Mouse (Mus musculus) splenic B cell, adult 2 months (primary cell): Measurements from ENCODE around the gene Baiap2l1.

Source experiments
- DNase-seq: peaks from one replicate; pipeline ENCODE4 v3.0.0-alpha.2; 2011; ENCODE audit warnings: low read depth, low spot score
- H3K27me3 ChIP-seq: 2 replicates; pipeline ENCODE4 v1.6.1; 2012; ENCODE audit warnings: mild to moderate bottlenecking, low read length, moderate library complexity, mixed read lengths; ENCODE audit not compliant: control insufficient read depth, poor library complexity, insufficient read depth, severe bottlenecking
- H3K36me3 ChIP-seq: 2 replicates; pipeline ENCODE4 v1.6.1; 2012; ENCODE audit warnings: mild to moderate bottlenecking, low read length, moderate library complexity, mixed read lengths; ENCODE audit not compliant: control insufficient read depth, poor library complexity, insufficient read depth, severe bottlenecking

The Baiap2l1 gene

GRCm38 (mm10) chr5:144263496-144263895 is 94.4 kb downstream of the Baiap2l1 start:
- no peak for DNase-seq
- Histone ChIP-seq H3K36me3 (peaks cover under 1% of the 10 kb centered on the region; the same call in 1 of the 2 replicates), H3K27me3 (no peaks in the 10 kb centered on the region)

DNA sequence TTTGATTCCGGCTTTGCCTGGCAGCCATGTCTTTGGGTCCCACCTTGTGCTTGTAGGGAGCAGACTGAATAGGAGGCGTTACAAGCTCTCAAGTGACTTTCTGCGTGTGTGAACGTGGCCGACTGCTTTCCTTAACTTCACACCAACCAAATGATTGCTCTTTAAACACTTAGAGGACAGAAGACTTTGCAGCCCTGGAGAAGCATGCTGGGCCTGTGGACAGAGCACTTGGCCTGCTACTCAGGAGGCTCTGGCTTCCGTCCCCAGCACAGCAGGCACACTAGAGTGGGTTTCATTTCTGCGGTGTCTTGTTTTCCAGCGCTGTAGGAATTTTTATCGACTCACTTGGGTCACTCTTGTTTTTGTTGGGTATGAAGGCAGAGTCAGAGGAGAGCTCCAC is 94.8 kb downstream of the Baiap2l1 start:
- Histone ChIP-seq H3K27me3 (no peaks in the 10 kb centered on the region), H3K36me3 (no peaks in the 10 kb centered on the region; the same call in 1 of the 2 replicates)
- no peak for DNase-seq

DNA sequence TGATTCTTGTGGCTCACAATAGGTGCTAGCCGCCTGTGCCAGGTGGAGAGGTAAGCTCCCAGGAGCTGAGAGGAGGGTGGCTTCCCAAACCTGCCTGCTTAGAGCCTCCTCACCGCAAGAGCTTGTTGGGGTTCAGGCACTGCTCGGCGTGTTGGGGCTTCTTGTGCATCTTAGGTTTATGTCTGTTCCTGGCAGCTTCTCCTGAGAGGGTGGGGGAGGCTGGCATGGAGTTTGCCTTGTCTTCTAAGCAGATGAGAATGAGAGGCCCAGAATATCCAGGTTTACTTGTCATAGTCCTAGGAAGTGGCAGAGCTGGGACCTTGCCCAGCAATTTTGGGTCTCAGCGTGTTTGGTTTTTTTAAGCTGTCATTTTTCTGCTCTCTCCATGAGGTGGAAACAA is 96.1 kb downstream of the Baiap2l1 start:
- Histone ChIP-seq H3K36me3 (no peaks in the 10 kb centered on the region; the same call in 1 of the 2 replicates), H3K27me3 (no peaks in the 10 kb centered on the region)
- no peak for DNase-seq

DNA sequence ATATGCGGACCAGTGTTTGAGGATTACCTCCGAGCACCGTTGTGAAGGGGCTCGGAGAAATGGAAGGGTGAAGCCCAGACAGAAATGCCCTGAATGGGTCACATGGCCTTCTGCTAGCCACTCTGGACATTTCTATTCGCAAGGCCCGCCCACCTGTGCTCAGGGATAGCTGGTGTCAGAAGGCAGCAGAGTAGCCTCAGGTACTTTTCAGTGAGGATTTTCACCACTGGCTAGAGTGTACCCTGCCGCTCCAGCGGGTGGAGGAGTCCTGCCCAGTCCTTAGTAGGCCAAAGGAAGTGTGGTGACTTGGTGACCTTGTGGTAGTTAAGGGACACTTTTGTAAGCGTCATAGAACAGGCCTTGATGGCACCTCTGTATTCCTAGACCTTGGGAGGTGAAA is 96.6 kb downstream of the Baiap2l1 start:
- H3K27me3 ChIP-seq: no peaks in the 10 kb centered on the region
- no peak for DNase-seq
- no peaks in the 10 kb centered on the region; the same call in 1 of the 2 replicates for H3K36me3 ChIP-seq

GRCm38 (mm10) chr5:144260464-144260863 is 97.4 kb downstream of the Baiap2l1 start:
- H3K27me3 ChIP-seq: no peaks in the 10 kb centered on the region
- H3K36me3 ChIP-seq: no peaks in the 10 kb centered on the region; the same call in 1 of the 2 replicates
- no peak for DNase-seq

DNA sequence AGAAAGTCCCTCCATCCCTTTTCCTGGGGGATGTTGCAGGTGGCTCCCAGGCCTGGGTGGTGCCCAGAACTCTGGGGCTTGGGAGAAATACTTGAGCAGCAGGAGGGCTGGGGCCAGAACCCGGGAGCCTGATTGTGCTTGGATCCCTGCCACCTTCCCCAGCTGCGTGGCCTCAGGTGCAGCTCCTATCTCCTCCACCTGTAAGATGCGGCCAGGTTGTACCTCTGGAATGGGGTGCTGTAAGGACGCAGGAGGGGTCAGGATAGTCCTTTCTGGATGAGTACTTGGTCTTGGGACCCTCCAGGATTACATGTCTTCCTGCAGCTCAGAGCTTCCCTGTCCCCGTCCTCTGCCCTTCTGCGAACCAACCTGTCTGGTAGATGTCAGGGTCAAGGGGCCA is 98.7 kb downstream of the Baiap2l1 start:
- H3K36me3 ChIP-seq: no peaks in the 10 kb centered on the region; the same call in 1 of the 2 replicates
- no peaks in the 10 kb centered on the region for H3K27me3 ChIP-seq
- no peak for DNase-seq

GRCm38 (mm10) chr5:144258687-144259086 is 99.2 kb downstream of the Baiap2l1 start:
- no peaks in the 10 kb centered on the region; the same call in 1 of the 2 replicates for H3K36me3 ChIP-seq
- no peak for DNase-seq
- no peaks in the 10 kb centered on the region for H3K27me3 ChIP-seq

GRCm38 (mm10) chr5:144258131-144258611 is 99.7 kb downstream of the Baiap2l1 start:
- Histone ChIP-seq H3K36me3 (no peaks in the 10 kb centered on the region; the same call in 1 of the 2 replicates), H3K27me3 (no peaks in the 10 kb centered on the region)
- DNase-seq: no peak

DNA sequence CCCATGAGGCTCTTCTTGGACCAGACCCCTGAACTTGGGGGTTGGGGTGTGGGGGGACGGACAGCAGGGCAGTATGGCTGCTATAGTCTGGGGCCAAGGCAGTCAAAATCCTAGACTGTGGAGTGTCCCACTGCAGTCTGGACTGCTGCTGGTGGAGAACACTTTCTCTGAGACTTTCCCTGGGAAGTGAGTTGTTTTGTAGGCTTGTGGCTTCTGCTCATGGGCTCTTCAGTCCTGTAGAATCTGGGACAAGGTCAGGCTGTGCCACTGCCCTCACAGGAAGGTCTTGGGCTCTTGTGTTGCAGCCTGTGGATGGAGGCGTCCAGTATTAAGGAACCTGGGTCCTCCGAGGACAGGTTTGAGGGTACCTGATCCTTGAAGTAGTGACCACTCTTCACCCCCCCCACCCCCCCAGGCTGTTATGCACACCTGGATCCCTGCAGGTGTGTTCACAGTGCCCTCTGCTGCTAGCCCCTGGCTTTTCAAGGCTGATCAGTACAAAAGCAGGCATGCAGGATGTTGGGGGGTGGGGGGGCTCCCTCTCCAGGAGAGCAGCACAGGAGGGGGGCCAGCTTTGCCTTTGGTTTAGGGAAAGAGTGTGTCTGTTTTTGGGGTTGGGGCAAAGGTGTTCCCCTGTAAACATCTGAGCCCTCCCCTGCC is 100.3 kb downstream of the Baiap2l1 start:
- no peak for DNase-seq
- H3K36me3 ChIP-seq: no peaks in the 10 kb centered on the region; the same call in 1 of the 2 replicates
- no peaks in the 10 kb centered on the region for H3K27me3 ChIP-seq

DNA sequence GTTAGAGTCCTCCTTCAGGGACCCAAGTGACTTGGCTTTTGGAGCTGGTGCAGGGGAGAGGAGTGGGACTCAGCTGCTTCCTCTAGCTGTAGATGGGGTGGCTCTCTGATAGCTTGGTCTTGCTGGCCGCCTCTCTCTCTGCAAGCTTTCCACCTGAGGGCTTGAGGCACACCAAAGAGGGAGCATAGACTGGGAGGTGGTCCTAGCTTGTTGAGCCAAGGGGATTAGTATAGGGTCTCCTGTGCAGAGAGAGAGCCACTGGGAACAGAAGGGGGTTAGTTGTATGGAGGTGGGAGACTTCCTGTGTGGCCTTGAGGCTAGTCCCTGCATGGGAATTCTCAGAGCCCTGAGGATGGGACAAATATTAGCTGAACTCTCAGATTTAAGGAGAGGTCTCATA is 101.0 kb downstream of the Baiap2l1 start:
- no peaks in the 10 kb centered on the region for H3K27me3 ChIP-seq
- DNase-seq: no peak
- no peaks in the 10 kb centered on the region; the same call in 1 of the 2 replicates for H3K36me3 ChIP-seq

GRCm38 (mm10) chr5:144256541-144256870 is 101.4 kb downstream of the Baiap2l1 start:
- Histone ChIP-seq H3K27me3 (no peaks in the 10 kb centered on the region), H3K36me3 (no peaks in the 10 kb centered on the region; the same call in 1 of the 2 replicates)
- DNase-seq: no peak

DNA sequence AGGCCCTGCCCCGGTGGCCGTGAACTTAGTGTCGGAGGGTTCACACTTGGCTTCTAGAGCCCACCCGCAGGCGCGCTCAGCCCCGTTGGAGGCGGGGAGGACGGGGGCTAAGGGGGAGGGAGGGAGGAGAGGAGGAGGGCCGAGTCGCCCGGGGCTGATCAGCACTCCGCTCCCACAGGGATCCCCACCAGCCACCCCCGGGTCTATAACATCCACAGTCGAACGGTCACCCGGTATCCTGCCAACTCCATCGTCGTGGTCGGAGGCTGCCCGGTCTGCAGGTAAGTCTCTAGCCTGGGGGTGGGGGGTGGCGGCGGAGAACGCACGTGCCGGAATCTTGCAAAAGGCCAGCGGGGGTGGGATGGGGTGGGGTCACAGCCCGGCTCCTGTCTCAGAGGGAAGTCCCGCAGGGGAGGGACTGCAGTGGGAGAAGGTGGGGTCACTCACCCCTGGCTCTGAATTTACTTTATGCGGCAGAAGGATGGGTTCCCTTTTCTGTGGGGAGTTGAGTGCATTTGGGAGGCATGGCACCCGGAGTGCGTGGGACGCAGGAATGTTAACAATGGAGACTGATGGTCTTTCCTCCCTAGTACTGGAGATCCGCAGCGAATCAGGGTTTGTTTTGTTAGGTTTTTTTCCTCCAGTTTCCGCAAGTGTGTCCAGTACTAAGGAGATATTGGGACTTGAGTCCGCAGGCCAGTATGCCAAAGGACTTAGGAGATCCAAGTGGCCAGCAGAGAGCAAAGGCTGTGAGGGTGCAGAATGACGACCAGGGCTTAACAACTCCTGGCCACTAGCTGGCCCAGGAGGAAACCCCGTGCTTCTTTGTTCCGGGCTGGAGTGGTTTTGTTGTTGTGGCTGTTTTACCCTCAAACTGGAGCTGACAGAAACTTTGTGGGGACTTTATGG is 102.0 kb downstream of the Baiap2l1 start:
- peak; percentile 74 for DNase-seq
- Histone ChIP-seq H3K36me3 (no peaks in the 10 kb centered on the region; the same call in 1 of the 2 replicates), H3K27me3 (no peaks in the 10 kb centered on the region)

DNA sequence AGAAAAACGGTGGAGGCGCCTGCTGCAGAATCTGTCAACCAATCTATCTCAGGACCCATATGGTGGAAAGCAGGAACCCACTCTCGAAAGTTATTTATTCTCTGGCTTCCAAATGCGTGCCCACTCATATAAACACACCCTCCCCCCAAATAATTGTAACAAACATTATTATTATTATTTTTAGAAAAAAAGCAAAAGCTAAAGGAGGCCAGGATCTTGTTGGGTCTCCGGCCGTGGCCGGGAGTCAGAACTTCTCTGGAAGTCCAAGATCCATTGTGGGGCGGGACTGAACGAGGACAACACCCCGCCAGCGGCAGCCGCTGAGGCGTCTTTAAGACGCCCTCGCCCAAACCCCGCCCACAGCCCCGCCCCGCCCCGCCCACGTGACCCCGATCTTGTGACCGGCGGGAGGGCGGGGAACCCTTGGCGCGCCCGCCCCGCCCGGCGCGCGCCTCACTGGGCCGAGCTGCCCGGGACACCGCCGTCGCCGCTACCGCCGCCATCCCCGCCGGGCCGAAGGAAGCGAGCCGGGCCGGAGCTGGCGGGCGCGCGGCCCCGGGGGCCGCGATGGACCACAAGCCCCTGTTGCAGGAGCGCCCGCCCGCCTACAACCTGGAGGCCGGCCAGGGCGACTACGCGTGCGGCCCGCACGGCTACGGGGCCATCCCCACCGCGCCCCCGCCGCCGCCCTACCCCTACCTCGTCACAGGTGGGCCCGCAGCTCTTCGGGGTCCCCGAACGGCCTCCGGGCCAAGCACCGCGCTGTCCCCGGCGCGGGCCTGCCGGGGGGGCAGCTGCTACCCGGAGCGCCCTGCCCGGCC is 102.9 kb downstream of the Baiap2l1 start:
- Histone ChIP-seq H3K27me3 (no peaks in the 10 kb centered on the region), H3K36me3 (no peaks in the 10 kb centered on the region)
- peak; percentile 92 for DNase-seq

GRCm38 (mm10) chr5:144254122-144254810 is 103.6 kb downstream of the Baiap2l1 start:
- H3K27me3 ChIP-seq: no peaks in the 10 kb centered on the region
- peak; percentile 71 for DNase-seq
- H3K36me3 ChIP-seq: no peaks in the 10 kb centered on the region
